Mouse (Mus musculus): Measurements from ENCODE around the gene Cdk10. TPM values are rescaled to one million over a fixed set of nuclear protein-coding genes. Genes with fewer than 3 reads are reported as not detected.

The Cdk10 gene
- polyA plus RNA-seq (2014; fragmentation: Illumina TruSeq; extraction: RNeasy Lipid Tissue Mini Kit (QIAGEN cat#74804); ENCODE audit: low read depth, low replicate concordance): 2.9 TPM

GRCm38 (mm10) chr8:123224278-123225266, at the start of gene Cdk10:
TSS of gene Cdk10 (plus strand) at chr8:123224842.

GRCm38 (mm10) chr8:123185566-123186409, 38.9 kb upstream of the Cdk10 start, which contains the start of gene Dpep1:
TSS of gene Dpep1 (plus strand) at chr8:123186242.

GRCm38 (mm10) chr8:123212321-123213117, 12.1 kb upstream of the Cdk10 start, which contains the start of the genes Chmp1a and Spata33:
TSS of gene Chmp1a (minus strand) at chr8:123212763.
TSS of gene Spata33 (plus strand) at chr8:123212832.

GRCm38 (mm10) chr8:123235520-123236497, 11.2 kb downstream of the Cdk10 start, which contains the start of gene Spata2l:
TSS of gene Spata2l (minus strand) at chr8:123236233.

GRCm38 (mm10) chr8:123254099-123254885, 29.6 kb downstream of the Cdk10 start, which contains the start of the genes Zfp276 and Vps9d1:
TSS of gene Zfp276 (plus strand) at chr8:123254195.
TSS of gene Vps9d1 (minus strand) at chr8:123254348.

Other genes starting within 250 kb of the Cdk10 start
- gene Ankrd11, start 182.6 kb upstream of the Cdk10 start, polyA plus RNA-seq (2014; fragmentation: Illumina TruSeq; extraction: RNeasy Lipid Tissue Mini Kit (QIAGEN cat#74804); ENCODE audit: low read depth, low replicate concordance): 67.5 TPM
- gene Spg7, start 161.9 kb upstream of the Cdk10 start, polyA plus RNA-seq (2014; fragmentation: Illumina TruSeq; extraction: RNeasy Lipid Tissue Mini Kit (QIAGEN cat#74804); ENCODE audit: low read depth, low replicate concordance): 32.2 TPM
- gene Rpl13, start 122.5 kb upstream of the Cdk10 start, polyA plus RNA-seq (2014; fragmentation: Illumina TruSeq; extraction: RNeasy Lipid Tissue Mini Kit (QIAGEN cat#74804); ENCODE audit: low read depth, low replicate concordance): 71.7 TPM
- not detected for gene Cpne7, start 107.5 kb upstream of the Cdk10 start, polyA plus RNA-seq (2014; fragmentation: Illumina TruSeq; extraction: RNeasy Lipid Tissue Mini Kit (QIAGEN cat#74804); ENCODE audit: low read depth, low replicate concordance)
- gene Sult5a1, start 66.5 kb upstream of the Cdk10 start, polyA plus RNA-seq (2014; fragmentation: Illumina TruSeq; extraction: RNeasy Lipid Tissue Mini Kit (QIAGEN cat#74804); ENCODE audit: low read depth, low replicate concordance): 0.99 TPM
- 17.1 TPM for gene Dpep1, start 38.6 kb upstream of the Cdk10 start, polyA plus RNA-seq (2014; fragmentation: Illumina TruSeq; extraction: RNeasy Lipid Tissue Mini Kit (QIAGEN cat#74804); ENCODE audit: low read depth, low replicate concordance)
- gene Chmp1a, start 12.1 kb upstream of the Cdk10 start, polyA plus RNA-seq (2014; fragmentation: Illumina TruSeq; extraction: RNeasy Lipid Tissue Mini Kit (QIAGEN cat#74804); ENCODE audit: low read depth, low replicate concordance): 9.4 TPM
- 0.70 TPM for gene Spata33, start 12.0 kb upstream of the Cdk10 start, polyA plus RNA-seq (2014; fragmentation: Illumina TruSeq; extraction: RNeasy Lipid Tissue Mini Kit (QIAGEN cat#74804); ENCODE audit: low read depth, low replicate concordance)
- gene Spata2l, start 11.4 kb downstream of the Cdk10 start, polyA plus RNA-seq (2014; fragmentation: Illumina TruSeq; extraction: RNeasy Lipid Tissue Mini Kit (QIAGEN cat#74804); ENCODE audit: low read depth, low replicate concordance): 0.58 TPM
- 2.2 TPM for gene Zfp276, start 29.4 kb downstream of the Cdk10 start, polyA plus RNA-seq (2014; fragmentation: Illumina TruSeq; extraction: RNeasy Lipid Tissue Mini Kit (QIAGEN cat#74804); ENCODE audit: low read depth, low replicate concordance)
- gene Vps9d1, start 29.5 kb downstream of the Cdk10 start, polyA plus RNA-seq (2014; fragmentation: Illumina TruSeq; extraction: RNeasy Lipid Tissue Mini Kit (QIAGEN cat#74804); ENCODE audit: low read depth, low replicate concordance): 1.9 TPM
- not detected for gene Fanca, start 93.7 kb downstream of the Cdk10 start, polyA plus RNA-seq (2014; fragmentation: Illumina TruSeq; extraction: RNeasy Lipid Tissue Mini Kit (QIAGEN cat#74804); ENCODE audit: low read depth, low replicate concordance)
- not detected for gene Spire2, start 107.9 kb downstream of the Cdk10 start, polyA plus RNA-seq (2014; fragmentation: Illumina TruSeq; extraction: RNeasy Lipid Tissue Mini Kit (QIAGEN cat#74804); ENCODE audit: low read depth, low replicate concordance)
- 246 TPM for gene Tcf25, start 148.9 kb downstream of the Cdk10 start, polyA plus RNA-seq (2014; fragmentation: Illumina TruSeq; extraction: RNeasy Lipid Tissue Mini Kit (QIAGEN cat#74804); ENCODE audit: low read depth, low replicate concordance)
- gene Mc1r, start 182.3 kb downstream of the Cdk10 start, polyA plus RNA-seq (2014; fragmentation: Illumina TruSeq; extraction: RNeasy Lipid Tissue Mini Kit (QIAGEN cat#74804); ENCODE audit: low read depth, low replicate concordance): not detected
- gene Tubb3, start 186.6 kb downstream of the Cdk10 start, polyA plus RNA-seq (2014; fragmentation: Illumina TruSeq; extraction: RNeasy Lipid Tissue Mini Kit (QIAGEN cat#74804); ENCODE audit: low read depth, low replicate concordance): 0.52 TPM
- 3.0 TPM for gene Def8, start 198.7 kb downstream of the Cdk10 start, polyA plus RNA-seq (2014; fragmentation: Illumina TruSeq; extraction: RNeasy Lipid Tissue Mini Kit (QIAGEN cat#74804); ENCODE audit: low read depth, low replicate concordance)

Data from adrenal gland, adult 10 weeks (tissue).